Mouse (Mus musculus) limb, embryonic 14.5 days (tissue): Measurements from ENCODE around the gene Tmem59l. TPM values are rescaled to one million over a fixed set of nuclear protein-coding genes. Genes with fewer than 3 reads are reported as not detected.
A peak's percentile ranks its signal among the peaks of the same experiment; 100 is the strongest.

ENCODE experiments used
- ATAC-seq: fragments of 200-750 bp; cut with Nextera tagmentation; 2 replicates; pipeline ENCODE4 v1.8.0; 2017; ENCODE audit warnings: low read depth, moderate number of reproducible peaks, moderate TSS enrichment; ENCODE audit not compliant: low FRiP score
- DNase-seq: peaks from one replicate; pipeline ENCODE4 v3.0.0-alpha.2; 2015; ENCODE audit warnings: low spot score
- H3K27ac ChIP-seq: fragments of 300-500 bp; sonication (generic); replicated peaks from 2 replicates; pipeline ENCODE4 v1.5.1; 2014; ENCODE audit warnings: low read depth, mild to moderate bottlenecking, low read length, moderate library complexity, mixed read lengths
- H3K27me3 ChIP-seq: fragments of 300-500 bp; sonication (generic); 2 replicates; pipeline ENCODE4 v1.6.1; 2014; ENCODE audit warnings: low read length, mixed read lengths; ENCODE audit not compliant: control insufficient read depth, insufficient read depth
- H3K36me3 ChIP-seq: fragments of 300-500 bp; sonication (generic); 2 replicates; pipeline ENCODE4 v1.6.1; 2014; ENCODE audit warnings: mild to moderate bottlenecking, low read length, moderate library complexity, mixed read lengths; ENCODE audit not compliant: control insufficient read depth, insufficient read depth
- H3K4me1 ChIP-seq: fragments of 300-500 bp; sonication (generic); 2 replicates; pipeline ENCODE4 v1.6.1; 2014; ENCODE audit warnings: antibody characterized with exemption, low read length, mixed read lengths; ENCODE audit not compliant: control insufficient read depth, insufficient read depth
- H3K4me2 ChIP-seq: fragments of 300-500 bp; sonication (generic); replicated peaks from 2 replicates; pipeline ENCODE4 v1.6.1; 2014; ENCODE audit warnings: low read depth, mild to moderate bottlenecking, low read length, moderate library complexity; ENCODE audit not compliant: severe bottlenecking
- H3K4me3 ChIP-seq: fragments of 300-500 bp; sonication (generic); replicated peaks from 2 replicates; pipeline ENCODE4 v1.5.1; 2014; ENCODE audit warnings: low read length
- H3K9ac ChIP-seq: fragments of 300-500 bp; sonication (generic); 2 replicates; pipeline ENCODE4 v1.6.1; 2014; ENCODE audit warnings: mild to moderate bottlenecking, low read depth, low read length, moderate library complexity; ENCODE audit not compliant: severe bottlenecking
- H3K9me3 ChIP-seq: fragments of 300-500 bp; sonication (generic); 2 replicates; pipeline ENCODE4 v1.6.1; 2016; ENCODE audit warnings: low read length; ENCODE audit not compliant: control insufficient read depth
- POLR2A ChIP-seq: fragments of 200-500 bp; IDR thresholded peaks from 2 replicates; pipeline ENCODE4 v1.8.0; 2012; ENCODE audit warnings: inconsistent platforms, mild to moderate bottlenecking, moderate library complexity, borderline replicate concordance; ENCODE audit not compliant: insufficient read depth, insufficient read length; ENCODE audit errors: extremely low read depth
- WGBS: fragments of 180-500 bp; shearing (Covaris S2); extraction: QIAGEN DNeasy Blood & Tissue Kit; methylation state at CpG from one replicate; pipeline ENCODE4 v1.1.7; 2014; 5-methylcytosine and 5-hydroxymethylcytosine counted together
- polyA plus RNA-seq, 2 experiments: library from polyadenylated mRNA; depleted of rRNA in 1 of 2; stranded (reverse) in 1 of 2; unstranded in 1 of 2; fragments of >200 nt; fragmentation: Nextera tagmentation in 1 of 2; extraction: Ambion mirVana in 1 of 2; gene quantifications; 2 replicates each; pipeline versions ENCODE4 v1.2.1 to v1.2.3; 2012 to 2014

Gene Tmem59l
- polyA plus RNA-seq, 2 experiments: 13.1 to 15.7 TPM

GRCm38 (mm10) chr8:70490880-70491495, 3.8 kb upstream of the Tmem59l start:
- Histone ChIP-seq H3K4me3 (0 out of 2 replicates have a peak overlapping the region, but pooled peaks have one; percentile 1), H3K9me3 (no peaks in the 10 kb centered on the region), H3K4me1 (peaks cover 81% of the 10 kb centered on the region), H3K9ac (no peak overlapping the region), H3K4me2 (peak overlapping the region; percentile 91), H3K36me3 (no peaks in the 10 kb centered on the region), H3K27ac (peak overlapping the region; percentile 10; the same call in 1 of the 2 replicates), H3K27me3 (peaks cover 73% of the 10 kb centered on the region)
- no peak for ATAC-seq
- DNase-seq: no peak
- no peak for TF ChIP-seq POLR2A
- 2% methylated on average over 20 of the region's 20 CpGs for WGBS

- H3K27me3 ChIP-seq: peaks cover 70% of the 10 kb centered on the region
- peak overlapping the region; percentile 10; the same call in 1 of the 2 replicates for H3K27ac ChIP-seq
- H3K9ac ChIP-seq: no peak overlapping the region
- DNase-seq: no peak
- H3K4me2 ChIP-seq: peak overlapping the region; percentile 91; the same call in 1 of the 2 replicates
- WGBS: 15% methylated on average over 10 of the region's 10 CpGs
- H3K9me3 ChIP-seq: no peaks in the 10 kb centered on the region
- no peak for ATAC-seq
- H3K36me3 ChIP-seq: no peaks in the 10 kb centered on the region
- TF ChIP-seq POLR2A: no peak
- peaks cover 74% of the 10 kb centered on the region for H3K4me1 ChIP-seq
- peak overlapping the region; percentile 32 for H3K4me3 ChIP-seq
Measured at GRCm38 (mm10) chr8:70490061-70490879, 3.1 kb upstream of the Tmem59l start.

GRCm38 (mm10) chr8:70489576-70489975, 2.4 kb upstream of the Tmem59l start:
- ATAC-seq (no peak), DNase-seq (no peak)
- peak overlapping the region; percentile 68 for H3K4me2 ChIP-seq
- no peaks in the 10 kb centered on the region for H3K36me3 ChIP-seq
- H3K9me3 ChIP-seq: no peaks in the 10 kb centered on the region
- H3K9ac ChIP-seq: peak overlapping the region; percentile 45
- H3K4me3 ChIP-seq: peak overlapping the region; percentile 32
- H3K27me3 ChIP-seq: peaks cover 63% of the 10 kb centered on the region
- H3K4me1 ChIP-seq: peaks cover 67% of the 10 kb centered on the region
- TF ChIP-seq POLR2A: no peak
- WGBS: under 1% methylated on average over 17 of the region's 41 CpGs
- no peak overlapping the region for H3K27ac ChIP-seq

DNA sequence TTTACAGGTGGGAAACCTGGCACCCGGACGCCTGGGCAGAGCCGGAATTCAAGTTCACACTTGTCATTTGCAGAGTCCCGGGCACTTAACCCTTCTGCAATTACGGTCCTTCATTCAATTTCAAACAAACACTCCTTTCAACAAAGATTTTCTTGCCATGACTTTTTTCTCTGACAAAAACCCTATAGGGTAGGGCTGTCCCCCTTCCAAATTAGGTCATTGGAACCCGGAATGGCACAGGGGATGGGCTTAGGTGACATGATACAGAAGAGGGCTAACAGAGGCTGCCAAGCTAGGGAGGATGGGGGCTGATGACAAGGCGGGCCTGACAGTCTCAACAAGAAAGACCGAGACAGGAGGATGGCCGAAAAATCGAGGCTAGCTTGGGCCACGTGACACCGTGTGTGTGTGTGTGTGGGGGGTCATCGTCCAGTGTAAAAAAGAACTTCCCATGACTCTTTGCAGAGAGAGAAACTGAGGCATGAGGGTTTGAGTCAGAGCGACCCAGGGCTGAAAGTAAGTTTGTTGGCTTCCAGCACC, 1.8 kb upstream of the Tmem59l start:
- no peak overlapping the region for H3K27ac ChIP-seq

More for the DNA sequence above, 1.8 kb upstream of the Tmem59l start:
- peak overlapping the region; percentile 45 for H3K9ac ChIP-seq
- TF ChIP-seq POLR2A: no peak
- DNase-seq: no peak
- H3K4me2 ChIP-seq: peak overlapping the region; percentile 68
- no peaks in the 10 kb centered on the region for H3K36me3 ChIP-seq
- peaks cover 58% of the 10 kb centered on the region for H3K27me3 ChIP-seq
- 5% methylated on average over 14 of the region's 14 CpGs for WGBS
- H3K9me3 ChIP-seq: no peaks in the 10 kb centered on the region
- no peak for ATAC-seq
- H3K4me3 ChIP-seq: peak overlapping the region; percentile 32
- peaks cover 61% of the 10 kb centered on the region for H3K4me1 ChIP-seq
